Mouse (Mus musculus) spleen, adult 12 weeks (tissue): ENCODE data around the gene Cachd1.

Experiments
- DNase-seq: peaks from one replicate; pipeline ENCODE4 v3.0.0; 2022; ENCODE audit warnings: low spot score

Gene Cachd1

GRCm38 (mm10) chr4:100922816-100923554 is 146.5 kb downstream of the Cachd1 start:
- DNase-seq = no peak

GRCm38 (mm10) chr4:100923598-100923997 is 147.1 kb downstream of the Cachd1 start:
- no peak for DNase-seq

- DNase-seq = no peak
These were observed 147.8 kb downstream of the Cachd1 start for GRCm38 (mm10) chr4:100924276-100924675.

- no peak for DNase-seq
These were observed 148.7 kb downstream of the Cachd1 start for GRCm38 (mm10) chr4:100925153-100925552.

GRCm38 (mm10) chr4:100926608-100927007 is 150.1 kb downstream of the Cachd1 start:
- DNase-seq = no peak

GRCm38 (mm10) chr4:100927059-100927458 is 150.6 kb downstream of the Cachd1 start:
- no peak for DNase-seq

- DNase-seq = no peak
These were observed 167.2 kb downstream of the Cachd1 start for GRCm38 (mm10) chr4:100943689-100944088.

GRCm38 (mm10) chr4:100944276-100944675 is 167.8 kb downstream of the Cachd1 start:
- no peak for DNase-seq

GRCm38 (mm10) chr4:100945171-100945899 is 168.9 kb downstream of the Cachd1 start:
- DNase-seq = no peak

GRCm38 (mm10) chr4:100948494-100949425 is 172.3 kb downstream of the Cachd1 start:
- no peak for DNase-seq

- DNase-seq = no peak
These were observed 173.8 kb downstream of the Cachd1 start for GRCm38 (mm10) chr4:100950316-100950715.

- no peak for DNase-seq
These were observed 175.4 kb downstream of the Cachd1 start for GRCm38 (mm10) chr4:100951876-100952275.

GRCm38 (mm10) chr4:100963341-100963740 is 186.9 kb downstream of the Cachd1 start:
- no peak for DNase-seq

- no peak for DNase-seq
These were observed 187.3 kb downstream of the Cachd1 start for GRCm38 (mm10) chr4:100963796-100964195.

- no peak for DNase-seq
These were observed 191.4 kb downstream of the Cachd1 start for GRCm38 (mm10) chr4:100967703-100968392.

GRCm38 (mm10) chr4:100973641-100974454 is 197.4 kb downstream of the Cachd1 start:
- DNase-seq = no peak

GRCm38 (mm10) chr4:100974455-100975035 is 198.1 kb downstream of the Cachd1 start:
- no peak for DNase-seq

GRCm38 (mm10) chr4:100977522-100977921 is 201.0 kb downstream of the Cachd1 start:
- DNase-seq = no peak

GRCm38 (mm10) chr4:100987187-100987586 is 210.7 kb downstream of the Cachd1 start:
- no peak for DNase-seq

- DNase-seq = no peak
These were observed 211.8 kb downstream of the Cachd1 start for GRCm38 (mm10) chr4:100988231-100988799.
